Mouse (Mus musculus) stomach, embryonic 14.5 days (tissue): ENCODE results near the gene Maff. TPM values are rescaled to one million over a fixed set of nuclear protein-coding genes. Genes with fewer than 3 reads are reported as not detected.
A peak's percentile ranks its signal among the peaks of the same experiment; 100 is the strongest.

Experiments used
- ATAC-seq: fragments of 200-750 bp; cut with Nextera tagmentation; 2 replicates; pipeline ENCODE4 v1.8.0; 2017; ENCODE audit warnings: low read depth, moderate TSS enrichment; ENCODE audit not compliant: insufficient number of reproducible peaks, insufficient read depth, low FRiP score
- H3K27ac ChIP-seq: fragments of 300-500 bp; sonication (generic); 2 replicates; pipeline ENCODE4 v1.5.1; 2014; ENCODE audit warnings: mild to moderate bottlenecking, low read length, moderate library complexity, mixed read lengths
- H3K27me3 ChIP-seq: fragments of 300-500 bp; sonication (generic); 2 replicates; pipeline ENCODE4 v1.6.1; 2014; ENCODE audit warnings: low read length, control low read depth, mixed read lengths; ENCODE audit not compliant: control insufficient read depth, insufficient read depth
- H3K36me3 ChIP-seq: fragments of 300-500 bp; sonication (generic); 2 replicates; pipeline ENCODE4 v1.6.1; 2014; ENCODE audit warnings: mild to moderate bottlenecking, control low read depth, low read length, moderate library complexity, mixed read lengths; ENCODE audit not compliant: control insufficient read depth, insufficient read depth
- H3K4me1 ChIP-seq: fragments of 300-500 bp; sonication (generic); 2 replicates; pipeline ENCODE4 v1.6.1; 2014; ENCODE audit warnings: low read length, control low read depth, mixed read lengths; ENCODE audit not compliant: control insufficient read depth, insufficient read depth
- H3K4me2 ChIP-seq: fragments of 300-500 bp; sonication (generic); replicated peaks from 2 replicates; pipeline ENCODE4 v1.6.1; 2014; ENCODE audit warnings: low read depth, low read length, control low read depth
- H3K4me3 ChIP-seq: fragments of 300-500 bp; sonication (generic); 2 replicates; pipeline ENCODE4 v1.5.1; 2014; ENCODE audit warnings: low read depth, low read length, control low read depth
- H3K9ac ChIP-seq: fragments of 300-500 bp; sonication (generic); replicated peaks from 2 replicates; pipeline ENCODE4 v1.6.1; 2014; ENCODE audit warnings: low read depth, mild to moderate bottlenecking, control low read depth, low read length, moderate library complexity, mixed read lengths
- H3K9me3 ChIP-seq: fragments of 300-500 bp; sonication (generic); 2 replicates; pipeline ENCODE4 v1.6.1; 2016; ENCODE audit warnings: low read depth, low read length, control low read depth; ENCODE audit not compliant: control insufficient read depth
- WGBS: fragments of 180-500 bp; shearing (Covaris S2); extraction: QIAGEN DNeasy Blood & Tissue Kit; methylation state at CpG from one replicate; pipeline ENCODE4 v1.1.7; 2014; 5-methylcytosine and 5-hydroxymethylcytosine counted together
- polyA plus RNA-seq: library from polyadenylated mRNA; unstranded; fragments of >200 nt; fragmentation: Nextera tagmentation; extraction: Ambion mirVana; gene quantifications from 2 replicates; pipeline ENCODE4 v1.2.1, GENCODE M21; 2014

Maff gene
- polyA plus RNA-seq, 1 experiment from 2014 or later, result 4.2 TPM

- H3K27me3 ChIP-seq, result no peaks in the 10 kb centered on the region
- H3K4me3 ChIP-seq, result no peak overlapping the region
- H3K9me3 ChIP-seq, result no peaks in the 10 kb centered on the region
- 35% methylated on average over 7 of the region's 7 CpGs for WGBS
- no peak overlapping the region for H3K9ac ChIP-seq
- no peak for ATAC-seq
- H3K4me1 ChIP-seq, result peaks cover 37% of the 10 kb centered on the region
- H3K36me3 ChIP-seq, result peaks cover 28% of the 10 kb centered on the region
- H3K4me2 ChIP-seq, result no peak overlapping the region
- peak overlapping the region; percentile 55; the same call in 1 of the 2 replicates for H3K27ac ChIP-seq
These were observed 13.9 kb downstream of the Maff start for GRCm38 (mm10) chr15:79360371-79360770.

- ATAC-seq, result no peak
- Histone ChIP-seq H3K9ac (no peak overlapping the region), H3K4me2 (no peak overlapping the region), H3K4me1 (peaks cover 37% of the 10 kb centered on the region), H3K4me3 (no peak overlapping the region), H3K36me3 (peaks cover 34% of the 10 kb centered on the region), H3K27me3 (no peaks in the 10 kb centered on the region), H3K27ac (peak overlapping the region; percentile 41; the same call in 1 of the 2 replicates), H3K9me3 (no peaks in the 10 kb centered on the region)
- 38% methylated on average over 4 of the region's 4 CpGs for WGBS
These were observed 14.6 kb downstream of the Maff start for GRCm38 (mm10) chr15:79361023-79361422.

- no peak for ATAC-seq
- no peaks in the 10 kb centered on the region for H3K9me3 ChIP-seq
- H3K27ac ChIP-seq, result no peak overlapping the region
- H3K27me3 ChIP-seq, result no peaks in the 10 kb centered on the region
- H3K4me2 ChIP-seq, result no peak overlapping the region
- H3K36me3 ChIP-seq, result peaks cover 42% of the 10 kb centered on the region
- peaks cover 42% of the 10 kb centered on the region for H3K4me1 ChIP-seq
- no peak overlapping the region for H3K4me3 ChIP-seq
- H3K9ac ChIP-seq, result no peak overlapping the region
- WGBS, result 65% methylated on average over 6 of the region's 6 CpGs
These were observed 17.7 kb downstream of the Maff start for GRCm38 (mm10) chr15:79364120-79364519.

GRCm38 (mm10) chr15:79365068-79365467 is 18.6 kb downstream of the Maff start:
- no peaks in the 10 kb centered on the region for H3K27me3 ChIP-seq
- 97% methylated on average over 12 of the region's 12 CpGs for WGBS
- H3K4me1 ChIP-seq, result peaks cover 44% of the 10 kb centered on the region
- H3K4me3 ChIP-seq, result no peak overlapping the region
- no peak overlapping the region for H3K4me2 ChIP-seq
- no peak for ATAC-seq
- H3K27ac ChIP-seq, result no peak overlapping the region
- H3K9me3 ChIP-seq, result no peaks in the 10 kb centered on the region
- peaks cover 50% of the 10 kb centered on the region for H3K36me3 ChIP-seq
- no peak overlapping the region for H3K9ac ChIP-seq

GRCm38 (mm10) chr15:79366402-79366801 is 20.0 kb downstream of the Maff start:
- H3K4me2 ChIP-seq, result no peak overlapping the region
- no peak overlapping the region for H3K4me3 ChIP-seq
- ATAC-seq, result no peak
- WGBS, result 85% methylated on average over 5 of the region's 5 CpGs
- peaks cover 38% of the 10 kb centered on the region for H3K4me1 ChIP-seq
- H3K9me3 ChIP-seq, result no peaks in the 10 kb centered on the region
- H3K27me3 ChIP-seq, result no peaks in the 10 kb centered on the region
- no peak overlapping the region for H3K27ac ChIP-seq
- H3K36me3 ChIP-seq, result peaks cover 50% of the 10 kb centered on the region
- no peak overlapping the region for H3K9ac ChIP-seq

GRCm38 (mm10) chr15:79368313-79368811 is 21.9 kb downstream of the Maff start:
- no peaks in the 10 kb centered on the region for H3K9me3 ChIP-seq
- H3K4me2 ChIP-seq, result 0 out of 2 replicates have a peak overlapping the region, but pooled peaks have one; percentile 12
- no peaks in the 10 kb centered on the region for H3K27me3 ChIP-seq
- no peak overlapping the region for H3K9ac ChIP-seq
- peaks cover 33% of the 10 kb centered on the region for H3K4me1 ChIP-seq
- peak overlapping the region; percentile 92 for H3K27ac ChIP-seq
- 23% methylated on average over 14 of the region's 14 CpGs for WGBS
- H3K36me3 ChIP-seq, result peaks cover 53% of the 10 kb centered on the region
- peak; percentile 89 for ATAC-seq
- no peak overlapping the region for H3K4me3 ChIP-seq

- ATAC-seq, result peak; percentile 12; the same call in 1 of the 2 replicates
- Histone ChIP-seq H3K4me1 (peaks cover 33% of the 10 kb centered on the region), H3K9ac (no peak overlapping the region), H3K4me3 (no peak overlapping the region), H3K4me2 (no peak overlapping the region), H3K36me3 (peaks cover 53% of the 10 kb centered on the region), H3K27ac (peak overlapping the region; percentile 55; the same call in 1 of the 2 replicates), H3K27me3 (no peaks in the 10 kb centered on the region), H3K9me3 (no peaks in the 10 kb centered on the region)
- WGBS, result 78% methylated on average over 8 of the region's 8 CpGs
These were observed 22.5 kb downstream of the Maff start for GRCm38 (mm10) chr15:79368861-79369440.

GRCm38 (mm10) chr15:79369452-79370280 is 23.2 kb downstream of the Maff start:
- Histone ChIP-seq H3K9me3 (no peaks in the 10 kb centered on the region), H3K4me3 (no peak overlapping the region), H3K27me3 (no peaks in the 10 kb centered on the region), H3K36me3 (peaks cover 46% of the 10 kb centered on the region), H3K27ac (peak overlapping the region; percentile 55; the same call in 1 of the 2 replicates), H3K4me1 (peaks cover 33% of the 10 kb centered on the region), H3K4me2 (no peak overlapping the region), H3K9ac (no peak overlapping the region)
- 64% methylated on average over 15 of the region's 15 CpGs for WGBS
- no peak; the same call in 1 of the 2 replicates for ATAC-seq
